Mouse (Mus musculus) c-Kit-negative CD71-positive TER-119-positive erythroid progenitor cells, embryonic 14.5 days (primary cell): ENCODE results near the gene Pparg.

Source experiments
- DNase-seq: peaks from one replicate; pipeline ENCODE4 v3.0.0-alpha.2; 2013; ENCODE audit warnings: low read depth, low spot score

Pparg gene

GRCm38 (mm10) chr6:115463338-115463737 is 102.6 kb downstream of the Pparg start:
- no peak for DNase-seq

DNA sequence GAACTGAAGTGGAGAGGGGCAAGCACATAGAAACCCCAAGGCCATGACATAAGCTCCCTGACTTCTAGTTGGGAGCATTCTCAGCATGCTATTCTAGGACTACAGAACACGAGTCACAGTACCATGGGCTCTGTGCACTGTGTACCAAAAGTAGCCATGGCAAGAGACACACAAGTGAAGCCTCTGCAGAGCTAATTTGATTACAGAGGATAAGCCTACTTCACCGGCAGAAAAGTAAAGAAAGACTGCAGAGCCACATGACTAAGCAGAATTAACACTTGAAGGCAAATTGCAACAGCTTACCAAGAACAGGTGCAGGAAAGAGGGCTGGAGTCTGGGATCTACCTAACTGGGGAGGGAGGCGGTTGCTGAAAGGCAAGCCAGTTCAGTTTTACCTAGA is 103.9 kb downstream of the Pparg start:
- DNase-seq: no peak

- no peak for DNase-seq
Observed at GRCm38 (mm10) chr6:115465463-115465862, 104.7 kb downstream of the Pparg start.

GRCm38 (mm10) chr6:115465876-115466275 is 105.1 kb downstream of the Pparg start:
- no peak for DNase-seq

- DNase-seq: no peak
Observed at GRCm38 (mm10) chr6:115466601-115467000, 105.8 kb downstream of the Pparg start.

GRCm38 (mm10) chr6:115469666-115470581 is 109.2 kb downstream of the Pparg start:
- DNase-seq: no peak

- DNase-seq: no peak
Observed at GRCm38 (mm10) chr6:115471956-115472355, 111.2 kb downstream of the Pparg start.

GRCm38 (mm10) chr6:115477081-115477695 is 116.4 kb downstream of the Pparg start:
- DNase-seq: no peak

DNA sequence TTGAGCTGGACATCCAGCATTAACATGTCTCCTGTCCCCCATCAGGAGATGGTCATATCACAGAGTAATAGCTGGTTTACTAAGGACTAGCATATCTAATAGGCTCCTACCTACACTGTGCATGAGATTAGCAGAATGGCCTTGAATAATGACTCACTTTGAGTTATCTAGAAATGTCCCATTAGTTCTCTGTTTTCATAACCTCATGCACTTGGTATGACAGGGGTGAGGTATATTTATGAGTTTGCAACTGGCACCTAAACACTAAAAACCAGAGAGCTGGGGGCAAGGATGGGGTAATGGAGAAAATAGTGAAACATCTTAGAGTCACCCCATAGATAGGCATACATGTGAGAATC is 119.2 kb downstream of the Pparg start:
- DNase-seq: no peak

- DNase-seq: peak; percentile 8
Observed at GRCm38 (mm10) chr6:115480322-115481017, 119.7 kb downstream of the Pparg start.

DNA sequence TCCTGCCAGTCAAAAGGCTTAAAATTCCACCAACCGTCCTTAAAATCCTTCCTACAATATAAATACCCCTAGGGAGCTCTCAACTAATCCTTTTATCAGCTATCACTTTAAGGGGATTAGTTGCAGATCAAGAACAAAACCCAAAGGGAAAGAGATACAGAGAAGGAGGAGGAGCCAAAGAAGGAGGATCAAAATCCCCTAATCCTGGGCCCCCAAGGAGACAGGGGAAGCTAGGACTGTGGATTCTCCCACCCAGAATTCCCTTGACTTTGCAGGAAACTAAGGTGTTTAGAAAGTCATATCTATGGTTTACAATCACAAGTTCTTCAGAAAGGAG is 120.2 kb downstream of the Pparg start:
- no peak for DNase-seq

- no peak for DNase-seq
Observed at GRCm38 (mm10) chr6:115481603-115482002, 120.9 kb downstream of the Pparg start.

DNA sequence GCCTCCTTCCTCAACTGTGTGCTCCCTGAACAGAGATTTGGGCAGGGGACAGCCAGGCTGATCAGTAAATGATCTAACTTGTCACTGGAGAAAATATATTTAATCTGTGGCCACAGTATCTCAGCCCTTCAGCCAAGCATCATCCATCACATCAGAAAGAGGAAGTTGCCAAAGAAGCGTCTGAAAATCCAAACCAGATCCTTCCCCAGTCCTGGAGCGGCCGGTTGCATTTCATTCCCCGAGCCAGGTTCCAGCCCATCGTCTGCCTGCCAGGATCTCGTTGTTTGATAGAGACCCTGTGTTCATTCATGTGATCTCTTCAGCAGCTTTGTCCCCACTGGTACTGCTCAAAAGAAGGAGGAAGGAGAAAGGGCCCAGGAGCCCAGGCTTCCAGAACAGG is 124.9 kb downstream of the Pparg start:
- DNase-seq: no peak

GRCm38 (mm10) chr6:115489831-115490230 is 129.1 kb downstream of the Pparg start:
- no peak for DNase-seq

- DNase-seq: no peak
Observed at GRCm38 (mm10) chr6:115492952-115493613, 132.3 kb downstream of the Pparg start.

DNA sequence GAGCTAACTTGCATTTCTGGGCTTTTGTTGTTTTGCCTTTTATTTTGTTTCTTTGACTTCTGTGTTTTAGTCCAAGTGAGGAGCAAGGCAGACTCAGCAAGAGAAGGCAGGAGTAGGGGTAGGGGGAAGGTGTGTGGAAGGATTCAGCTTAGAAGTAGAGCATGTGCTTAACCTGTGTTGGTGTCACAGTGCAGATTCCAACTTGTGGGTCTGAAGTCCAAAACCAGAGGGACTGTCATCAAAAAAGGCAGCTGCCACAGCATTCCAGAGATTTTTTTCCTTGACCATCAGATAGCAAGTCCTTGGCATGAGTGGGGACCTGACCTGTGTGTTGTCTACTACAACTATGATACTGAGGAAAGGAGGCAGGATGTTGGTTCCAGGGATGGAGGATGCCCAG is 133.1 kb downstream of the Pparg start:
- DNase-seq: no peak

DNA sequence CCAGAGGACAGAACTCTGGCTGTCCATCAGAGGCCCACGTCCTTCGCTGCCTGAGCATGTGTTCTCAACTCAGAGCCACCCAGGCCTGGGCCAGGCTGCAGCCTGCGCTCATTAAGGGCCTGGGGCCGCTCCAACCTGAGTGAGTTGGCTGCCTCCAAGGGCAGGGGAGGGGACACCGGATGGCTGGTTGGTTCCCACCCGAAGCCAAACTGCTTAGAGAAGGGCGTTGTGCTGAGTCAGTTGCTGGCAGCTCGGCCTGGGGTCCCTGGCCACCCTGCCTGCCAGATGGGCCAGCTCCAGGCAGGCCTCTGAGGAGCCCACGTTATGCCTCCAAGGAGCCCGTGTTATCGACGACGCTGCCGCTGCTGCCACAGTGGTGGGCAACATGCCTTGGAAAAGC is 138.8 kb downstream of the Pparg start:
- DNase-seq: no peak

GRCm38 (mm10) chr6:115500234-115500633 is 139.5 kb downstream of the Pparg start:
- DNase-seq: no peak

DNA sequence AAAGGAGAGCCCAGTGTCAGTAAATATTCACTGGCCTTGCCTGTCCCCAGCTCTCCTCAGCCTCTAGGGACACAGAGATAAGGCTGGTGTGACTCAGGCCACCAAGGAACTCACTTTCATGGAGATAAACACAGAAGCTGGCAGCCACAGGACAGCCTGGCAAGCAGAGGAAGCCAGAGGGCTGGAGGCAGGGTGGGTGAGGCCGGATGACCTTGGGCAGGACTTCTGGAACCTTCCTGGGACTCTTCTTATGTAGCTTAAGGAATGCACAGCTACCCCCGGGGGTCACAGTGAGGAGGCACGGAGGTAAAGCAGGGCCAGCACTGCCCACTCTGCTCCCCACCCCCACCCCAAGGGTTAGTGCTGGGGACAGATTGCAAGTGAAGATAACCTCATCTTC is 140.4 kb downstream of the Pparg start:
- DNase-seq: no peak

GRCm38 (mm10) chr6:115503038-115503437 is 142.3 kb downstream of the Pparg start:
- no peak for DNase-seq

DNA sequence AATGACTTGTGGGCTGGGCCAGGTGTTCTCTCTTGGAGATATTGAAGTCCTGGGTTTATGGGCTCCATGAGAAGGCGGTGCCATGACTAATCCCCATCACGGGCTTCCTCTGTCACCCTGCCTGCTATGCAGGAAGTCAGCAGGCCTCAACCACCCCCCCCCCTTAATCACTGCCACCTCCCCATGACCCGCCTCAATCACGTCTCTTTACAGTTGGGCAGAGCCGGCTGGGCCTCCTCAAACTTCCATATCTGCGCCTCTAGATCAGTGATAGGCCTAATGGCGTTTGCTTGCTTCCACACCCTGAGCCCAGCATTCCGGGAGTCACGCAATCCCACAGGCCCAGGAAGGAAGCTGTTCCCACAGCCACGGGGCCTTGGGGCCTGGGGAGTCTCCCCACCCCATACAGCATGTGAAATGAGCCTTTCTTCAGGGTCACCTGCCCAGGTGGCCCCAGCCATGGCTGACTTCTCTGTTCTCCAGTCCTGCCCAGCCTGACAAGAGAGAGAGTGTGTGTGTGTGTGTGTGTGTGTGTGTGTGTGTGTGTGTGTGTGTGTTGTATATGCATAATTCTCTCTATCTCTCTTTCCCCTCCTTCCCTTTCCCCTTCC is 142.9 kb downstream of the Pparg start:
- no peak for DNase-seq

DNA sequence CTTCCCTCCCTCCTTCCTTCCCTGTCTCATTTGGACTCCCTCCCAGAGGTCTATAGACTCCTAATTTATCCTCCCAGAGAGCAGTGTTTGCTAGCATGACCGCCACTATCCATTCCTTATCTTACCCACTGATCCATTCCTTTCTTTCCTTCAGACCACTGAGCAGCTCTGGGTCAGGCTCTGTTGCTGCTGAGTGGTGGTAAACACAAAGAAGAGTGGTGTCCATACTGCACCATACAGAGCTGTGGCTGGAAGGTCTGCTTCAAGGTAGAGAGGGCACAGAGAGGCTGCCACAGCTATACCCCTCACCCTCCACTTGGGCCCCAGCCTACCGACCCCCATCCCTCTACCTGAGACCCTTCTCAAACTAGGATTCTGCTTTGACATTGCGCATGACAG is 143.4 kb downstream of the Pparg start:
- no peak for DNase-seq
